Mouse (Mus musculus) brown adipose tissue, adult 24 weeks (tissue): Measurements from ENCODE around the gene Fhad1. TPM values are rescaled to one million over a fixed set of nuclear protein-coding genes. Genes with fewer than 3 reads are reported as not detected.

ENCODE experiments used
- H3K27ac ChIP-seq: fragments of 200-500 bp; replicated peaks from 2 replicates; pipeline ENCODE4 v1.5.1; 2012; ENCODE audit warnings: low read depth, mild to moderate bottlenecking, low read length
- H3K4me1 ChIP-seq: fragments of 200-500 bp; 2 replicates; pipeline ENCODE4 v1.6.1; 2012; ENCODE audit warnings: low read length, mixed read lengths; ENCODE audit not compliant: control insufficient read depth, insufficient read depth, insufficient read length
- H3K4me3 ChIP-seq: fragments of 200-500 bp; 2 replicates; pipeline ENCODE4 v1.5.1; 2012; ENCODE audit warnings: low read depth, mild to moderate bottlenecking, low read length, moderate library complexity; ENCODE audit not compliant: insufficient read depth
- polyA plus RNA-seq: library from polyadenylated mRNA; stranded (reverse); fragments of >200 nt; gene quantifications from 2 replicates; pipeline ENCODE4 v1.2.4, GENCODE M21; 2012; ENCODE audit not compliant: missing spikeins, insufficient read depth, insufficient read length

Fhad1 gene
- polyA plus RNA-seq, 1 experiment, result not detected

DNA sequence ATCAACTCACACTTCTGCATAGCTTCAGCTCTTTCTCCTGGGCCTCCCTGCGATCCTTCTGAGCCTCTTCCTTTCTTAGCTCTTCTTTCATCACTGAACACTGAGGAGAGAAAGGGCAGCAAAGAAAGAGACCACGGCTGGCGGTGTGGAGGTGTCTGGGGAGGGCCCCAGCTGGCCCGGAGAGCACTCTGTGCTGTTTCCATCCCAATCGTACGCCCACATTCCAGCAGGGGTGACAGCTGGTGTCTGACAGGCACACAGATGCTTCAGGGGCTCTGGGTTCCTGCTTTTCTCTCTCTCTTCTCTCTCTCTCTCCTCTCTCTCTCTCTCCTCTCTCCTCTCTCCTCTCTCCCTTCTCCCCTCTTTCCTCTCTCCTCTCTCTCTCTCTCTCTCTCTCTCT, 50.3 kb downstream of the Fhad1 start:
- Histone ChIP-seq H3K4me3 (no peak overlapping the region), H3K4me1 (no peaks in the 10 kb centered on the region), H3K27ac (no peak overlapping the region)

DNA sequence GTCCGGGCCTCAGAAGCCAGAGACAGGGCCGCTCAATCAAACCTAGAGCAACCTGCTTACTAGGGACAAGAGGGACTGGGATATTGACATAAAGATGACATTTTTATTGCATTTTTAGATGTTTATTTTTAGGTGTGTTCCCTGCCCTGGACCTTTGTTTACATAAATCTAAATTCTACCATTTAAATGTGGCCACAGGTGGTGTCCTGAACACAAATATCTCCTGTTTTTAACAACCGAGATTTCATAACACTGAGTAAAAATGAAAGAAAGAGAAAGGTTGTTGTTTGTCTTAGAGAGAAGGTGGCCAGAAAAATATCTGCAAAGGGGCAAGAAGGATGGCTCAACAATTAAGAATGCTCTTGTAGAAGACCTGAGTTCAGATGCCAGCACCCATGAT, 51.0 kb downstream of the Fhad1 start:
- Histone ChIP-seq H3K27ac (no peak overlapping the region), H3K4me3 (no peak overlapping the region), H3K4me1 (peaks cover 3% of the 10 kb centered on the region; the same call in 1 of the 2 replicates)

DNA sequence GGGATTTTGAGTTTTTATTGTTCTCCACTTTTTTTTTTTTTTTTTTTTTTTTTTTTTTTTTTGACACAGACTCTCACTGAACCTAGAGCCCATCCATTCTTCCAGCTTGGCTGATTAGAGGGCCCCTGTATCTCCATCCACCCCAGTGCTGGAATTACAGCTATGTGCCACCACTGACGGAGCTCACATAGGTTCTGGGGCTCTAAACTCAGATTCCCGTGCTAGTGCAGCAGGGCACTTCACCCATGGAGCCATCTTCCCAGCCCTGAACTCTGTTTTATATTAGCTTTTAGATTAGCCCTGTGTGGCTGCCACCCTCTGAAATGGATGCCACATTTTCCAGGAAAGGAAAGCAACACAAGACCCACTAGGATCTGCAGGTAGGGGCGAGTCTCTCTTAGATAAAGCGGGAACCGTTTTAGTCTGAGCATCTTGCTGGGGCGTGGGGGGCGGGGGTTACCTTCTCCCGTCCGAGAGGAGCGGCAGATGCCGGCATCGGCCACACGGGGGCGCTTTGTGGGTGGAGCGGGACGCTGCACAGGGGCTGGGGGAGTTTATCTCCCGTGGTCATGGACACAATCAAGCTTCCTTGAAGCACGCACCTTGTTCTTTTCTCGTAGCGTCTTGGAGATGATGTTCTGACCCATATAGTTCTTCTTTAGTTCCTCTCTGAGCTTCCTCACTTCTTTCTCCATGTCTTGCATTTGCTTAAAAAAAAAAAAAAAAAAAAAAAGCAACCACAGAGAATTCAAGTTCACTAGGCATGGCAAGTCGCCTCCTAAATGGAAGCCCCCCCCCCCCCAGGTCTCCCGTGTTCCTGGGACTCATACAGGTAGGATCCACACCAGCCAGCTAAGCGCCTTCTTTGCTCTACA, 51.8 kb downstream of the Fhad1 start:
- Histone ChIP-seq H3K4me3 (no peak overlapping the region), H3K27ac (no peak overlapping the region), H3K4me1 (peaks cover 4% of the 10 kb centered on the region; the same call in 1 of the 2 replicates)

DNA sequence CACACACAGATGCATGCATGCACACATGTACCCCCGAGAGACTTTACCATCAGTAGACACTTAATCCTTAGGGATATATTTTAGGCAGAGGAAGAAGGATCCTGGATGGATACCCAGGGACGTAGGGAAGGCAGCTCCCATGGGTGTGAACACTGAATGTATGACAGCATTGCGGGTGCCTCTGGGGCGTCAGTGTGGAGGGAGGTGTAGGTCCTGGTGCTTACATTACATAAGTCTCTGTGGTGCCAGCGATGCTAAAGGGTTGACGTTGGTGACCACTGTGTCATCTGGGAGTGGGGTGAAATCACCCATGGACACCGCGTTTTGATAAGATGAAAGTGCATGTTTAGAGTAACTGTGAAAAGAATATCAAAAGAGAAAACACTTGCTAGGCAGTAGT, 54.8 kb downstream of the Fhad1 start:
- Histone ChIP-seq H3K4me1 (peaks cover 4% of the 10 kb centered on the region; the same call in 1 of the 2 replicates), H3K27ac (no peak overlapping the region), H3K4me3 (no peak overlapping the region)

DNA sequence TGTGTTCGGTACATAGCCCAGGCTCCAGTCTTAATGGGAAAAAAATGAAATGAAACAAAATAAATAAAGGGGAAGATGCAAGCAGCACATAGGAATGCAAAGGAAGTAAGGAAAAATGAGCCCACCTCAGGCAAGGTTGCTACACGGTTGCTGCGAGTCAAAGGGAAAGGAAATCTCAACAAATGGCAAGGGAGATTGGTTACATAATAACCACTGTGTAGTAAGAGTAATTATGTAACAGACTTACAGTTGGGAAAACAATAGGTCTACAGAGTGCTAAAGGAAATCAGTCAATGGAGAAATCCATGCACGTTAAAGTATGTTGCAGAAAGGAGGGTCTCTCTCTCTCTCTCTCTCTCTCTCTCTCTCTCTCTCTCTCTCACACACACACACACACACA, 55.3 kb downstream of the Fhad1 start:
- Histone ChIP-seq H3K4me1 (peaks cover 4% of the 10 kb centered on the region; the same call in 1 of the 2 replicates), H3K27ac (no peak overlapping the region), H3K4me3 (no peak overlapping the region)

DNA sequence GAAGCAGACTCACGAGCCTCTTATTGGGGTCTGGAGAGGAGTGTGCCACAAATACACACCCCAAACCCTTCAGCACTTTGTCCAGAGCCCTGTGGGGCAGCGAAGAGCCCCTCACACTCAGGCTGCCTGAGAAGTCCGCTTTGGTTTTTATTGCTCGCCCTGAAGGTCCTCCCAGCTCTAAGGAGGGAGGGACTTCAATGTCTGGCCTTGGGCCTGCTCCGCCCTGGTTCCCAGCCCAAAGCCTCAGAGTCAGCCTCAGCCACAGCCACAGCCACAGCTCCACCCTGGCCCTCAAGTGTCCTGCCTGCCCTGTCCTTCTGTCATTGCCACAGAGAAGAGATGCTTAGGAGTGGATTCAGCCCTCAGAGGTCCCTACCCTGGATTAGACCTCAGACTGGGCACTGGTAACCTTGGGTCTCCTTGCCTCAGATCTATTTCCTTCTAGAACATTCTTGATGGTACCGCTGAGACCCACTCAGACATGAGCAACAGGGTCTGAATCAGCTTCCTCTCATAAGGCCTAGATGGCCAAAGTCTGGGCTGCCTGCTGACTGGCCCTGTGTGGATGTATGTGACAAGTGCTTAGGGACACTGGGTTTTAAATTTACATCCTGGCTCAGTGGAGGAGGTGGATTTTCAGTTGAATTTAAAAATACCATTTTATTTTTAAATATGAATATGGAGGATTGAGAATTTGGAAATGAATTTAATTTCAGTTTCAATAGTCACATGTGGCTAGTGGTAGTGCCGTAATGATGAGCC, 56.1 kb downstream of the Fhad1 start:
- Histone ChIP-seq H3K4me1 (peaks cover 4% of the 10 kb centered on the region; the same call in 1 of the 2 replicates), H3K27ac (peak overlapping the region; percentile 1; the same call in 1 of the 2 replicates), H3K4me3 (no peak overlapping the region)

DNA sequence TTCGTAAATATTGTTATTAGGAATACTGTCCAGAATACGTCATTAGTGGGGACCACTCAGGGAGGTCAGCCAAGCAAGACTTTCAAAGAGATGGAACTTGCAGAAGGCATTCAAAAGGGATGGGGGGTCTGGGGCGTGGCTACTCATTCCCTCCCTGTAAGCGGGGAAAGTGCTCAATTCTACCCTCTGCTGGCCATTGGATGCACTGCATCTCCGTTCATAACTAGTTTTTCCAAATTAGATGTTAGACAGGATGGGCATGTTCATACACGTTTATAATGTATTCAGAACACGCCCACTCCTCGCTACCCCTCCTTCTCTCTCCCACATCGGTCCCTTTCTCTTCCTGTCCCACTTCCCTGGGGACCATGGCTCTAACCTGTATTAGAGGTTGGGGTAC, 56.7 kb downstream of the Fhad1 start:
- Histone ChIP-seq H3K4me3 (no peak overlapping the region), H3K4me1 (peaks cover 4% of the 10 kb centered on the region; the same call in 1 of the 2 replicates), H3K27ac (0 out of 2 replicates have a peak overlapping the region, but pooled peaks have one; percentile 1)

DNA sequence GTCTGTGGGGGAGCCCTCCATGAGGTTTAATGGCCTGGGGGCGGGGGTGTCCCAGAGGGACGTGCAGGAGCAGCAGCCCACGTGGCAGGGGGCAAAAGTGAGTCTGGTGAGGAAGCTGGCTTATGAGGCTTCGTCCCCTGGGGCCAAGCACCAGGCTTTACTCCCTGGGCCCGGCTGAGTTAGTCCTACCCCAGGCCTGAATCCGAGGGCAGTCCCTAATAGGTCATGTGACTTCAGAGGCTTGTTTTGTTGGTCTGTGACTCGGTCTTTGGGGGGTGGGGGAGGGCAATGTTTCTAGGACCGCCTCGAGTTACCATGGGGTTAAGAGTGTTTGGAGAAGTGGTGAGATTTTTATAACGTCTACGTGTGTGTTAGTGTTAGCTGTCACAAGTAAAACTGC, 57.1 kb downstream of the Fhad1 start:
- peaks cover 4% of the 10 kb centered on the region; the same call in 1 of the 2 replicates for H3K4me1 ChIP-seq
- H3K27ac ChIP-seq, result no peak overlapping the region
- H3K4me3 ChIP-seq, result no peak overlapping the region

DNA sequence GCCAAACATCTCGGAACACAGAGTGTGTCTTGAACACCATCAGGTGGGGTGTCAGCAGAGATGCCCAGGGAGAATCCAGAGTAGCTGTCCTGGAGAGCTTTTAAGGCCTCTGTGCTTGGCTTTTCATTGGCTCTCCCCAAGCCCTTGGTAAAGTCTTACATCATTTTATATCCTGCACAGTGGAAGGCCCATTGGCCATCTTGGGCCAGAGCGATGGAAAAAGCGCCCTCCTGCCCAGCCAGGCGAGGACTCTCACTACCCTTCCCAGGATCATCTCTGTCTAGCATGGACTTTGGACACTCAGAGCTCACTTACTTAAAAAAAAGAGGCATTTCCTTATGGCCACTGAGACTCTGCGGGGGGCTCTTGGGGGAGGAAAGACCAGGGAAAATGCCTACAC, 58.0 kb downstream of the Fhad1 start:
- Histone ChIP-seq H3K4me3 (no peak overlapping the region), H3K4me1 (peaks cover 4% of the 10 kb centered on the region; the same call in 1 of the 2 replicates), H3K27ac (no peak overlapping the region)

DNA sequence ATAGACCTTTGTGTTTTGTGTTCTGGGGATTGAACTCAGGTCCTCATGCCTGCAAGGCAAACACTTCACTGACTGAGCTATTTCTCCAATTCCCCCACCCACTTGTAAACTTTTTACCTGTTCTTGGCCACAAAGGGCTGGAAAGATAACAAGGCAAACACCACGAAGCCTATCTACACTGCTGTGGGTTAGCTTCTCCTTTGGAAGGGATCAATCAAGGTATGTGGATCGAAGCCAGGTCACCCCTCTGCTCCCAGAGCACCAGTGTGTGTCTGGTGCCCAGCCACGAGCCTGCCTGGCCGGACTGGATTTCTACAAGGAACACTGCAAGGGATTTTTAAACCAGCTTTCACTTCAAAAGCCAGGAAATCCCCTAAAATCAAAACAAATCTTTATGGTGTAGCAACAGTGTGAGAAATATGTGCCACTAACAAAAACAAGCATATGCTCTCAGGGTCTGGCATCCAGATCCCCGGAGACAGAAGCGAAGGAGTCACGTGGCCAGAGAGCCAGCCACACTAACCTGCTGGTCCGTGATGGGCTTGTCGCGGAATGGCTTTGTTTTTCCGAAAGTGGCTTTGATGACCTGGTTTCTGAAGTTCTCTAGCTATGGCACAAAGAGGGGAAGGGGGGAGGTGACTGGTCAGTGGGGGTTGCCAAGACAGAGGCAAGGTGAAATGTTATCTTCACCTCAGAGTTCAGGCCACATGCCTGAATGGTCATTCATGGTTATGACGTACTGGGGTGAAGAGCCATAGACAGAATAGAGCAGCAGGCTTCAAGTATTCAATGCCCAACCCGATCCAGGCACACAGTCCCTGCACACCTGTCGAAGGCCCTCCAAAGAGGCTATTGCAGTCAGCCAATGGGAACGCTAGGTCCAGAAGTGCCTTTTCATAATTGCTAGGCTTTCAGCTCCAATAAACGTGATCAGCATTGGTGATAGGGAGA, 59.8 kb downstream of the Fhad1 start:
- peaks cover 4% of the 10 kb centered on the region; the same call in 1 of the 2 replicates for H3K4me1 ChIP-seq
- no peak overlapping the region for H3K4me3 ChIP-seq
- H3K27ac ChIP-seq, result no peak overlapping the region

DNA sequence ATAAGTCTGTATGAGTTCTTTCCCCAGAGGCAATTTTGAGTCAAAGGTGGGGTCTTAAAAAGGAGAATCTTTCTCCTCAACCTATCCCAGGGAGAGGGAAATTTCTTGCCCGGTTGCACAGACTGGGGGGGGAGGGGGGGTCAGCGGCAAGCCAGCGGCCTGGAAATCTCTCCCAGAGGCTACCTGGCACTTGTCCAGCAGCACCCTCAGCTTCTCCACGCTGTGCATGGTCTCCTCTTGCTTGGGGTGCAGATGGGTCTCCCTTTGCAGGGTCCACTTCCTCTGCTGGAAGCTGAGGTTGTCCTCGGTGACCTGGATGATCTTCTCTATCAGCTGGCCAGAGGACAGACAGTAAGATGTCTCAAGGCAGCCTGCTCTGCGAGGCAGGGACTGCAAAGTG, 61.0 kb downstream of the Fhad1 start:
- Histone ChIP-seq H3K4me3 (no peak overlapping the region), H3K4me1 (0 out of 2 replicates have a peak, but pooled peaks cover under 1% of the 10 kb centered on the region), H3K27ac (no peak overlapping the region)

DNA sequence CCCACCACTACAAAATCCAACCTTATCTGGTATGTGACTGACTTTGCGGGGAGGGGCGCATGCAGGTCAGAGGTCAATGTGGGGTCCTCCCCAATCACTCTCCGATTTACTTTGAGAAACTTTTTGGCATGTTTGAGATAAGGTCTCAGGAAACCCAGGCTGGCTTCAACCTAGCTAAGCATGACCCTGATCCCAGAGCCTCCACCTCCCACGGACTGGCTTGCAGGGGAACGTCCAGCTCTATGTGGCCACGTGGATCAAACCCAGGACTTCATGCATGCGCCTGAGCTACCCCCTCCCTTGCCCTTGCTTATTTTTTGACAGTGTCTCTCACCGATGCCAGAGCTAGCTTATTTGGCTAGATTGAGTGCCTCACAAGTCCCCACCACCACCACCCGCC, 61.6 kb downstream of the Fhad1 start:
- Histone ChIP-seq H3K27ac (0 out of 2 replicates have a peak overlapping the region, but pooled peaks have one; percentile 19), H3K4me1 (no peaks in the 10 kb centered on the region), H3K4me3 (no peak overlapping the region)

DNA sequence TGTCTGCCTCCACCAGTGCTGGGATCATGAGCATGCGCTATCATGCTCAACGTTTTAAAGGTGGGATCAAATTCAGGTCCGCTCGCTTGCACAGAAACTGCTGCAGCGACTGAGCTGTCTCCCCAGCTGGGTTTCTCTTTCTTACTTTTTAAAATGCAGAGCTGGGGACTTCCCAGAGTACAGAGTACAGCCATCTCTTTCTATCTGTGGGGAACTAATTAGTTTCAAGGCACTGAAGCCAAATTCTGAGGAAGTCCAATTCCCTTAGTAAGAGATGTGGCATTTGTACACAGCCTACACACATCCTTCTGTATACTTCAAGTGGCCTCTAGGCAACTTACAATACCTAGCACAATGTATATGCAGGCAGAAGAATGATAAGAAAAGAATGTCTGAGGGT, 62.1 kb downstream of the Fhad1 start:
- no peak overlapping the region for H3K4me3 ChIP-seq
- no peaks in the 10 kb centered on the region for H3K4me1 ChIP-seq
- peak overlapping the region; percentile 85 for H3K27ac ChIP-seq

DNA sequence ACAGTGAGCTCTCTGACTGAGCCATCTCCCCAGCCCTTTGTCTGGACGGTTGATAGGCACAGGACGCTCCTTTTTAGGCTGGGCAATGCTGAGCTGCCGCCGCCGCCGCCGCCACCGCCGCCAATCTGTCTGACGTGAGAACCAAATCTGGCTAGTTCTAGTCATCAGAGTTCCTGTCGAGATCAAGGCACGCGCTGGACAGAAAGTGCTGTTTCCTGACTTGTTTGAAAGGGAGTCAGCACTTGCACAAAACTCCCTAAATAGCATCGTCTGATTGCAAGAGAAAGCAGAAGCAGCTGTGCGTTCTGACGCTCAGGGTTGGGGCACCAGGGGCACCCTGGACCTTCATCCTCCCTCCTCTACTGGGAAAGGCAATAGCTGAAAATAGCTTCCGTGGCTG, 62.8 kb downstream of the Fhad1 start:
- Histone ChIP-seq H3K4me1 (no peaks in the 10 kb centered on the region), H3K27ac (peak overlapping the region; percentile 71), H3K4me3 (no peak overlapping the region)
